Mouse (Mus musculus) kidney, embryonic 16.5 days (tissue): ENCODE results near the gene Clptm1. TPM values are rescaled to one million over a fixed set of nuclear protein-coding genes. Genes with fewer than 3 reads are reported as not detected.
A peak's percentile ranks its signal among the peaks of the same experiment; 100 is the strongest.

Experiments
- ATAC-seq: fragments of 200-750 bp; cut with Nextera tagmentation; 2 replicates; pipeline ENCODE4 v1.8.0; 2017; ENCODE audit warnings: moderate TSS enrichment; ENCODE audit not compliant: low FRiP score, low TSS enrichment
- H3K27ac ChIP-seq: fragments of 300-500 bp; sonication (generic); 2 replicates; pipeline ENCODE4 v1.5.1; 2014; ENCODE audit warnings: low read length
- H3K27me3 ChIP-seq: fragments of 300-500 bp; sonication (generic); 2 replicates; pipeline ENCODE4 v1.6.1; 2014; ENCODE audit warnings: low read length, control low read depth, mixed read lengths; ENCODE audit not compliant: insufficient read depth
- H3K36me3 ChIP-seq: fragments of 300-500 bp; sonication (generic); 2 replicates; pipeline ENCODE4 v1.6.1; 2014; ENCODE audit warnings: low read length, control low read depth, mixed read lengths; ENCODE audit not compliant: insufficient read depth
- H3K4me1 ChIP-seq: fragments of 300-500 bp; sonication (generic); 2 replicates; pipeline ENCODE4 v1.6.1; 2014; ENCODE audit warnings: low read length, control low read depth, mixed read lengths; ENCODE audit not compliant: insufficient read depth
- H3K4me2 ChIP-seq: fragments of 300-500 bp; sonication (generic); replicated peaks from 2 replicates; pipeline ENCODE4 v1.6.1; 2014; ENCODE audit warnings: low read depth, low read length
- H3K4me3 ChIP-seq: fragments of 300-500 bp; sonication (generic); 2 replicates; pipeline ENCODE4 v1.5.1; 2014; ENCODE audit warnings: mild to moderate bottlenecking, low read length
- H3K9ac ChIP-seq: fragments of 300-500 bp; sonication (generic); replicated peaks from 2 replicates; pipeline ENCODE4 v1.6.1; 2014; ENCODE audit warnings: low read length
- H3K9me3 ChIP-seq: fragments of 300-500 bp; sonication (generic); 2 replicates; pipeline ENCODE4 v1.6.1; 2016; ENCODE audit warnings: low read length, control low read depth
- WGBS: fragments of 180-500 bp; shearing (Covaris S2); extraction: QIAGEN DNeasy Blood & Tissue Kit; methylation state at CpG from one replicate; pipeline ENCODE4 v1.1.7; 2014; 5-methylcytosine and 5-hydroxymethylcytosine counted together
- polyA plus RNA-seq: library from polyadenylated mRNA; unstranded; fragments of >200 nt; fragmentation: Nextera tagmentation; extraction: Ambion mirVana; gene quantifications from 2 replicates; pipeline ENCODE4 v1.2.1, GENCODE M21; 2015

The Clptm1 gene
- polyA plus RNA-seq, 1 experiment from 2014 or later, result 94.6 TPM

DNA sequence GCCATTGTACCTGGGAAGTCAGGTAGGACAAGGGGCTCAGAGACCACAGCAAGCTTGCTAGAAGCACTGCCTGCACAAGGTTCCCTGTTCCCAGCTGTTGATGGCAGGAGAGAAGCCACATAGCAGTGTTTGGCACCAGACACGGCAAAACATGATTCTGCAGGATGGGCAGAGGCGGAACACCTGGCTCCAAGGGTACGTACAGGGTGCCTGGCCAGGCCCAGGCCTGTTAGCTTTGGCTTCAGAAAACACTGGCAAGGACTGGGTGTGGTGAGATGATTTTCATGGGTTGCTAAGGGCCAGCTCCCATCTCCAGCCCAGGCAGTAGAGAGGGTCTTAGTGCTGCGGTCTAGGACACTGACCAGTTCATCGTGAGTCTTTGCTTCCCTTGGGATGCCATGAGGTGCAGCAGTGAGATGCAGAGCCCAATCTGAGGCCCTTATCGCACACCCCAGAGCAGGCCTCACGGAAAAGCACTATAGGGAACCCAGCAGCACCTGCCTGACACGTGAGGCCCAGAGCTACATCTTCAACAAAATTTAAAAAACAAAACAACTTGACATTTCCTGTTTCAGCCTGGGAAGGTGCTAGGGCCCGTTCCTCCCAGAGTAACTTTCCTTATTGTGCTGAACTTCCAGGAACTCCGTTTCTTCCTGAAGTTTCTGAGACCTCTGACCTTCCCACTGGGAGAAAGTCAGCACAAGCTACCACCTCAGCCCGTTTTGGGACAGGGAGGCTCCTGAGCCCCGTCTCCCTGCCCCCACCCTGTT is 35.7 kb upstream of the Clptm1 start:
- ATAC-seq, result no peak
- peaks cover 25% of the 10 kb centered on the region for H3K4me1 ChIP-seq
- WGBS, result 62% methylated on average over 12 of the region's 12 CpGs
- no peak overlapping the region for H3K4me3 ChIP-seq
- H3K9me3 ChIP-seq, result no peaks in the 10 kb centered on the region
- peak overlapping the region; percentile 54 for H3K27ac ChIP-seq
- H3K4me2 ChIP-seq, result no peak overlapping the region
- no peaks in the 10 kb centered on the region for H3K27me3 ChIP-seq
- peaks cover 30% of the 10 kb centered on the region for H3K36me3 ChIP-seq
- no peak overlapping the region; the same call in 1 of the 2 replicates for H3K9ac ChIP-seq

DNA sequence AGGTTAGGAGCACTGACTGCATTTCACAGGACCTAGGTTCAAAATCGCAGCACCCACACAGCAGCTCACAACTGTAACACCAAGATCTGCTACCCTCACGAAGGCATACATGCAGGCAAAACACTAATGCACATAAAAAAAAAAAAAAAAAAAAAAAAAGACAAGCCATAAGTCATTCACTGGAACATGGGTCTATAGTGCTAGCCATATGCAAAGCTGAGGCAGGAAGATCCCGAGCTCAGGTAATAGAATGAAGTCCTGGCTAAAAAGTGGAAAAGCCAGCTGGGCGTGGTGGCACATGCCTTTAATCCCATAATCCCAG is 35.0 kb upstream of the Clptm1 start:
- no peak overlapping the region for H3K4me3 ChIP-seq
- no peak for ATAC-seq
- H3K27ac ChIP-seq, result no peak overlapping the region
- no peaks in the 10 kb centered on the region for H3K27me3 ChIP-seq
- H3K9me3 ChIP-seq, result no peaks in the 10 kb centered on the region
- H3K4me2 ChIP-seq, result no peak overlapping the region
- peaks cover 25% of the 10 kb centered on the region for H3K36me3 ChIP-seq
- peaks cover 28% of the 10 kb centered on the region for H3K4me1 ChIP-seq
- no peak overlapping the region for H3K9ac ChIP-seq
- WGBS, result 78% methylated on average over 4 of the region's 4 CpGs

DNA sequence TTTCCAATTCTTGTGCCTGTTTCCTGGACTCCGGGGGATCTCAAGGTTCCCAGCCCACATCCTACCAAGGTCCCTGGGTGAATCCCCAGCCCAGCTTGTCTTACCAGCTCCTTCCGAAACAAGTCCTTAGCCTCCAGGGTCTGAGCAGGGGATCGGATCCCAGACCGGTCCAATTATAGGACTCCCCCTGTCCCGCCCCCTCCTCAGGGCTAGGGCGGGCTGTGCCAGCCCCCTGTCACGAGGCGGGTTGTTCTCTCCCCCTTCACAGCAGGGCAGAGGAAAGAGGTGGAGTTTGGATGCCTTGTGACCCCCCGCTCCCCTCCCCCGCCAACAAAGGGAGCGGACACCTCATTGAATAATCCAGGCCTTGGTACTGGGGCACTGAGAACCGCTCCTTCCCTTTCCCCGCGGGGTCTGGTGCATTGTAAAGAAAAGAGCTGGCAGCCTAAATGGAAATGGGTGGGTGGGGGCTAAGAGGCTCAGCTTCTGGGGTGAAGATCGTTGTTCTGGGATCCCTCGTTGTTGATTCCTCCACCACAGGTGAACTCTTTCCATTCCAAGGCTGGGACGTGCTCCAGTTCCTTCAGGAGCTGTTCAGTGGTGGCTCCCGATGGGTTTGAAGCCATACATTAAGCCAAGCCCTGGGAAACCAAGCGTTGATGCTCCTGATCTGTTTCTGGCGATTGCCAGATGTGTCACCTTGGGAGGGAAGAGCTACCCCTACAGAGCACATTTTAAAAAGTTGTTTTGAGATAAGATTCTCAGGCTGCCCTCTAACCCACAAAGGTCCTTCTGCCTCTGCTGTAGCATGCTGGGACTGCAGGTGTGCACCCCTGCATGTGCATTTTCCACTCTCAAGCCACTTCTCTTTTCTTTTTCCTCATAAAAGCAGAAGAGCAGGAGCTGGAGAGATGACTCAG is 34.3 kb upstream of the Clptm1 start, which contains the start of gene Apoe:
Apoe (minus strand) TSS at position 282 of the 920 bp plus-strand sequence.
- peak within 1 kb of the TSS; percentile 48; the same call in 1 of the 2 replicates for H3K27ac ChIP-seq
- H3K4me2 ChIP-seq, result peak within 1 kb of the TSS; percentile 60
- WGBS, result 2% methylated on average over 20 of the region's 20 CpGs
- no peaks in the 10 kb centered on the region for H3K9me3 ChIP-seq
- ATAC-seq, result peak; percentile 47
- peak within 1 kb of the TSS; percentile 63 for H3K9ac ChIP-seq
- no peaks in the 10 kb centered on the region for H3K27me3 ChIP-seq
- peaks cover 28% of the 10 kb centered on the region for H3K4me1 ChIP-seq
- H3K4me3 ChIP-seq, result peak within 1 kb of the TSS; percentile 44
- peaks cover 20% of the 10 kb centered on the region for H3K36me3 ChIP-seq

DNA sequence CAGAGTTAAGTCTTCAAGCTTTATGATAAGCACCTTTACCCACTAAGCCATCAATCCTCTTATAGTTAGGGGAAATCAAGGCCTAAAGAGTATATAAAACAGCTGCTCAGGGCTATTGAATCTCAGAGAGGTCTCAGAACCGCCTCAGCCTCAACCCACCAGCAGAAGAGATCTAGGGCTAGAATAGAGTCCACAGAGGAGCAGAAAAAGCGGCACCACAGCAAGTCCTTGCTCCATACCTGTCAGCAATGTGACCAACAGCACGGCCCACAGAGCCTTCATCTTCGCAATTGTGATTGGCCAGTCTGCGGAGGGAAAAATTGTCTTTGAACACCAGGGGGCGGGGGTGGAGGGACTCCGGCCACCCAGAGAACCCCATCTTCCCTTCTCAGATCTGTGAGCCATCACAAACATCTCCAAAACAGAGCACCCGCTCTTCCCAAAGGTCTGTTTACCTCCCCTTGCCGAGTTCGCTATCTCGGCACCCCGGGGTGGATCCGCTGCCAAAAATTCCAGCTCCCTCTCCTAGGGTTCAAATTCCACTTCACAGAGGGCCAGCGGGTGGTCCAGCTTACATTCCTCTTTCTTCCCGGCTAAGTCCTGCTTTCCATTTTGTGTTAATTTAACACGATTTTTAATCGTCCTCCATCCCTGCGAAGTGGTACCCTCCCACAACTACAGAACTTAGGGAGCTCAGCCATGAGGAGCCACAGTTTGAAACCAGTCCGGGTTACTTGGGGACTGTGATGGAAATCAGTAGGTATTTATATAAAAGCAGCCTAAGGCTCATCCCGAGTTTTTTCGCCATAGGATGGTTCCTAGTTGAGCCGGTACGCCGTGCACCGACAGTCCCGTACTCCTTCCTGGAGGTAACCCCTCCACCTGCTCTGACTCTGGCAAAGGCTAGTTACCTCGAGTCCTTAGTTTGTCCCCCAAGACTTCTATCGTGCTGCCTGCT is 33.4 kb upstream of the Clptm1 start:
- Histone ChIP-seq H3K4me2 (peak overlapping the region; percentile 60), H3K4me1 (peaks cover 31% of the 10 kb centered on the region), H3K9me3 (no peaks in the 10 kb centered on the region), H3K27me3 (no peaks in the 10 kb centered on the region), H3K9ac (peak overlapping the region; percentile 63), H3K36me3 (peaks cover 13% of the 10 kb centered on the region), H3K4me3 (peak overlapping the region; percentile 44), H3K27ac (peak overlapping the region; percentile 48; the same call in 1 of the 2 replicates)
- ATAC-seq, result no peak
- 2% methylated on average over 28 of the region's 28 CpGs for WGBS

DNA sequence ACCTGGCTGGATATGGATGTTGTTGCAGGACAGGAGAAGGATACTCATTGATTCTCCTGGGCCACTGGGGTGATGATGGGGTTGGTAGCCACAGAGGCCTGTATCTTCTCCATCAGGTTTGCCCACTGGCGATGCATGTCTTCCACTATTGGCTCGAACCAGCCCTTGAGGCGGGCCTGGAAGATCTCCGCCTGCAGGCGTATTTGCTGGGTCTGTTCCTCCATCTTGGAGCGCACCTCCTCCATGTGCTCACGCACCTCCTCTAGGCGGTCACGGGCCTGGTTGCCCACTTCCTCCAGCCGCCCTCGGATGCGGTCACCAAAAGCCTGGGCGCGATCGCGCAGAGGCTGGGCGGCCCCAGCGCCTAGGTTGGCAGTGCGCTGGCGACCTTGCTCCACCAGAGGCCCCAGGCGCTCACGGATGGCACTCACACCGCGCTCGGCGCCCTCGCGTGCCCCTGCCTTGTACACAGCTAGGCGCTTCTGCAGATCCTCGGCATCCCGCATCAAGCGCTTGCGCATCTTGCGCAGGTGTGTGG is 31.6 kb upstream of the Clptm1 start:
- Histone ChIP-seq H3K27ac (no peak overlapping the region), H3K4me3 (no peak overlapping the region), H3K9me3 (no peaks in the 10 kb centered on the region), H3K4me1 (peaks cover 46% of the 10 kb centered on the region), H3K36me3 (no peaks in the 10 kb centered on the region; the same call in 1 of the 2 replicates), H3K9ac (no peak overlapping the region), H3K27me3 (no peaks in the 10 kb centered on the region), H3K4me2 (no peak overlapping the region)
- ATAC-seq, result no peak
- 97% methylated on average over 34 of the region's 34 CpGs for WGBS

DNA sequence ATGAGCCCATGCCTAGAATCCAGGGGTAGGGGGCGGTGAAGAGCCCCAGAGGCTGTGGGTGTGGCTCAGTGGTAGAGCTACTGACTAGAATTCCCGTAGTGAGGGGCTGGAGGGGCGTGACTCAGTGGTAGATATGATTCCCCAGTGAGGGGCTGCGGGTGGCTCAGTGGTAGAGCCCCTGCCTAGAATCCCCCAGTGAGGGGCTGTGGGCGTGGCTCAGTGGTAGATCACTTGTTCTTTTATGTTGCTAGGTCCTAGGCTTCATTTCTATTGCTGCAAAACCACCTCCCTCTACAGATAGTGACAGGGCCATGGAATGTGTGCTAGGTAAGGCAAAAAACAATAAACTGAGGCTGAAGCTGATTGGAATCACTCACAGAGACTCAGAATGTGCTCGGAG is 31.0 kb upstream of the Clptm1 start:
- no peak overlapping the region for H3K9ac ChIP-seq
- no peak for ATAC-seq
- H3K4me2 ChIP-seq, result no peak overlapping the region
- H3K27ac ChIP-seq, result no peak overlapping the region
- H3K4me3 ChIP-seq, result no peak overlapping the region
- H3K9me3 ChIP-seq, result no peaks in the 10 kb centered on the region
- H3K4me1 ChIP-seq, result peaks cover 44% of the 10 kb centered on the region
- WGBS, result 84% methylated on average over 6 of the region's 6 CpGs
- H3K36me3 ChIP-seq, result no peaks in the 10 kb centered on the region; the same call in 1 of the 2 replicates
- H3K27me3 ChIP-seq, result no peaks in the 10 kb centered on the region

DNA sequence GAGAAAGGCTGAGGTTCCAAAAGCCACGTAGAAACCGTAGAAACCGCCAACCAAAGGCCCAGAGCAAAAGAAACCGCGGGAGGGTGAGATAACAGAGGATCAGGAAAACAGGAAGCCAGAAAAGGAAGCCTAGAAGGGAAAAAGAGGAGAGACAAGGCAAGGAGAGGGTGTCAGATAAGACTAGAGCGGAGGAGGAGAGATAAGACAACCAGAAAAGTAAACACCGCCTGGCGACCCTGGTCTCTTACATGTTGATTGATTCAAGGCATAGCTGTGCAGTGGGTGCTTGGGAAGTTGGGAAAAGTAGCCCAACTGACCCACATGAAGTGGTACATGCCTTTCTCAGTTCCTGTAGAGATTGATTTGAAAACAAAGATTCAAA is 30.4 kb upstream of the Clptm1 start:
- WGBS, result 31% methylated on average over 8 of the region's 8 CpGs
- Histone ChIP-seq H3K27me3 (no peaks in the 10 kb centered on the region), H3K4me1 (peaks cover 39% of the 10 kb centered on the region), H3K4me2 (no peak overlapping the region), H3K36me3 (no peaks in the 10 kb centered on the region; the same call in 1 of the 2 replicates), H3K4me3 (no peak overlapping the region), H3K27ac (no peak overlapping the region), H3K9ac (0 out of 2 replicates have a peak overlapping the region, but pooled peaks have one; percentile 25), H3K9me3 (no peaks in the 10 kb centered on the region)
- ATAC-seq, result no peak

DNA sequence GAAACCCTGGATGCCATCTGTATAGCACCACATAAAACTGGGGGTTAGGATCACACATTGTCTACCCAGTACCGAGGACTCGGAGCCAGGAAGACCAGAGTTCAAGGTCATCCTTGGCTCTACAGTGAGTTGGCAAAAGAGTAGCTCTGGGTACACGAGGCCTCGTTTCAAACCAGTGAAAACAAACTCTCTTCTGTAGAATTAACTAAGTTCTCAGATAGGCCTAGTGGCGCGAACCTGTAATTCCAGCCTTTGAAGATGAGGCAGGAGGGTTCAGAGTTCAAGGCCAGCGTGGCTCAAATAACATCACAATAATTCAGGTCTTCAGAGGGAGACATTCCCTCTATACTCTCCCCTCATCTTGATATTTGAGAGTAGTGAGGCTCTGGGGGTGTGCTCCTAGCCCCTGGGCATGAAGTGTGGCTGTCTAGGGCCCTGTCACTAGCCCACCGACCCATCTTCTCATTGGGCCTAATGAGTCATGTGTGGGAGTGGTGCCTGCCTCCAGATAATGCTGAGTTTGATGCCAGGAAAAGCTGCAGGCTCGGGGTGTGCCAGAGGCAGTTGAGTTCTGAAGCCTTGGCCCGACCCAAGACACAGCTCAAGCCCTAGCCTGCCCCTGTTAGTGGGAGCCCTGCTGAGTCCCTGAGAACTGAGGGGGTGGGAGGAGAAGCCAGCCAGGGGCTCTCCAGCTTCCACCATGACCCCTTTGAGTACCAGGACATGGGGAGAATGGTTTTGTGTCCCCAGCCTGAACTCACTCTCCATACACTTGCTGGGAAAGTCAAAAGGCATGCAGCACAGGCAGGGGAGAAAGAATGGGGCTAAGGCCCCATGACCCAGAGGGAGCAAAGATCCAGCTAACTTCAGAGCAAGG is 29.7 kb upstream of the Clptm1 start:
- WGBS, result 60% methylated on average over 10 of the region's 10 CpGs
- H3K9ac ChIP-seq, result 0 out of 2 replicates have a peak overlapping the region, but pooled peaks have one; percentile 25
- H3K27ac ChIP-seq, result no peak overlapping the region
- H3K4me2 ChIP-seq, result no peak overlapping the region
- H3K36me3 ChIP-seq, result no peaks in the 10 kb centered on the region; the same call in 1 of the 2 replicates
- no peak for ATAC-seq
- H3K9me3 ChIP-seq, result no peaks in the 10 kb centered on the region
- no peak overlapping the region for H3K4me3 ChIP-seq
- peaks cover 38% of the 10 kb centered on the region for H3K4me1 ChIP-seq
- no peaks in the 10 kb centered on the region for H3K27me3 ChIP-seq
